Mouse (Mus musculus) MEL (cell line): ENCODE results near the gene Dcaf4. TPM values are rescaled to one million over a fixed set of nuclear protein-coding genes. Genes with fewer than 3 reads are reported as not detected.

ENCODE experiments used
- DNase-seq: peaks from one replicate; pipeline ENCODE4 v3.0.0; 2011; ENCODE audit warnings: low read depth, low spot score
- H3K27ac ChIP-seq: 2 replicates; pipeline ENCODE4 v1.5.1; 2012; ENCODE audit warnings: low read depth, mild to moderate bottlenecking, control low read depth, low read length, moderate library complexity; ENCODE audit not compliant: control insufficient read depth
- H3K27me3 ChIP-seq, 2 experiments: fragments of 150-350 bp in 1 of 2; sonication (generic) in 1 of 2; 2 replicates each; pipeline ENCODE4 v1.6.1; 2012; ENCODE audit warnings: low read length in 2 of 2, mild to moderate bottlenecking in 2 of 2, improper control_type of control experiment in 1 of 2, moderate library complexity in 1 of 2; ENCODE audit not compliant: insufficient read depth in 2 of 2, control insufficient read depth in 1 of 2
- H3K36me3 ChIP-seq, 2 experiments: 2 replicates each; pipeline ENCODE4 v1.6.1; 2012 to 2014; ENCODE audit warnings: low read length in 2 of 2, improper control_type of control experiment in 1 of 2, inconsistent platforms in 1 of 2, mild to moderate bottlenecking in 1 of 2; ENCODE audit not compliant: insufficient read depth in 2 of 2, control insufficient read depth in 1 of 2
- H3K4me1 ChIP-seq, 2 experiments: fragments of 150-350 bp in 1 of 2; sonication (generic) in 1 of 2; 2 replicates each; pipeline ENCODE4 v1.6.1; 2012; ENCODE audit warnings: low read length in 2 of 2, improper control_type of control experiment in 1 of 2, mild to moderate bottlenecking in 1 of 2; ENCODE audit not compliant: insufficient read depth in 2 of 2, control insufficient read depth in 1 of 2
- H3K4me3 ChIP-seq, 2 experiments: fragments of 150-350 bp in 1 of 2; sonication (generic) in 1 of 2; 2 replicates each; pipeline ENCODE4 v1.5.1; 2012; ENCODE audit warnings: low read depth in 2 of 2, low read length in 2 of 2, mild to moderate bottlenecking in 2 of 2, moderate library complexity in 2 of 2, control low read depth in 1 of 2, improper control_type of control experiment in 1 of 2; ENCODE audit not compliant: control insufficient read depth in 1 of 2, insufficient read depth in 1 of 2
- H3K79me2 ChIP-seq: 2 replicates; pipeline ENCODE4 v1.6.1; 2012; ENCODE audit warnings: mild to moderate bottlenecking, low read length, moderate library complexity; ENCODE audit not compliant: control insufficient read depth, poor library complexity, insufficient read depth
- H3K9ac ChIP-seq: 2 replicates; pipeline ENCODE4 v1.6.1; 2012; ENCODE audit warnings: low read depth, mild to moderate bottlenecking, control low read depth, low read length, moderate library complexity; ENCODE audit not compliant: control insufficient read depth, poor library complexity, severe bottlenecking
- H3K9me3 ChIP-seq: fragments of 150-350 bp; sonication (generic); replicated peaks from 2 replicates; pipeline ENCODE4 v1.6.1; 2012; ENCODE audit warnings: mild to moderate bottlenecking, low read length, improper control_type of control experiment, moderate library complexity; ENCODE audit not compliant: insufficient read depth
- CHD1 ChIP-seq: IDR thresholded peaks from 2 replicates; pipeline ENCODE4 v1.6.1; 2012; ENCODE audit warnings: low read depth, mild to moderate bottlenecking, inconsistent platforms, low read length, improper control_type of control experiment
- CHD2 ChIP-seq: IDR thresholded peaks from 2 replicates; pipeline ENCODE4 v1.6.1; 2011; ENCODE audit warnings: low read length, improper control_type of control experiment
- E2F4 ChIP-seq: IDR thresholded peaks from 2 replicates; pipeline ENCODE4 v1.6.1; 2011; ENCODE audit warnings: low read depth, low read length, improper control_type of control experiment, borderline replicate concordance
- ELF1 ChIP-seq: IDR thresholded peaks from 2 replicates; pipeline ENCODE4 v1.6.1; 2014; ENCODE audit warnings: low read depth, mild to moderate bottlenecking, inconsistent platforms, low read length, improper control_type of control experiment, moderate library complexity
- EP300 ChIP-seq, 2 experiments: IDR thresholded peaks; 2 replicates each; pipeline ENCODE4 v1.6.1; 2011; ENCODE audit warnings: improper control_type of control experiment in 2 of 2, low read length in 2 of 2, low read depth in 1 of 2, mild to moderate bottlenecking in 1 of 2
- MAX ChIP-seq: IDR thresholded peaks from 2 replicates; pipeline ENCODE4 v1.6.1; 2011; ENCODE audit warnings: low read length, improper control_type of control experiment
- MAZ ChIP-seq: IDR thresholded peaks from 2 replicates; pipeline ENCODE4 v1.6.1; 2012; ENCODE audit warnings: low read depth, mild to moderate bottlenecking, inconsistent platforms, low read length, improper control_type of control experiment
- MEF2A ChIP-seq: IDR thresholded peaks from 2 replicates; pipeline ENCODE4 v1.6.1; 2014; ENCODE audit warnings: low read depth, mild to moderate bottlenecking, inconsistent platforms, low read length, improper control_type of control experiment; ENCODE audit not compliant: poor library complexity, insufficient replicate concordance, severe bottlenecking; ENCODE audit errors: extremely low read depth
- MXI1 ChIP-seq: IDR thresholded peaks from 2 replicates; pipeline ENCODE4 v1.6.1; 2011; ENCODE audit warnings: mild to moderate bottlenecking, low read depth, low read length, improper control_type of control experiment
- MYB ChIP-seq: IDR thresholded peaks from 2 replicates; pipeline ENCODE4 v1.6.1; 2011; ENCODE audit warnings: mild to moderate bottlenecking, low read depth, low read length, improper control_type of control experiment
- MYC ChIP-seq: IDR thresholded peaks from 2 replicates; pipeline ENCODE4 v1.6.1; 2011; ENCODE audit warnings: low read depth, mild to moderate bottlenecking, low read length, improper control_type of control experiment, moderate library complexity
- NRF1 ChIP-seq: IDR thresholded peaks from 2 replicates; pipeline ENCODE4 v1.6.1; 2014; ENCODE audit warnings: low read depth, mild to moderate bottlenecking, inconsistent platforms, low read length, improper control_type of control experiment, moderate library complexity; ENCODE audit not compliant: poor library complexity, insufficient read depth, severe bottlenecking
- POLR2AphosphoS5 ChIP-seq: IDR thresholded peaks from 2 replicates; pipeline ENCODE4 v1.6.1; 2012; ENCODE audit warnings: low read depth, borderline replicate concordance, mild to moderate bottlenecking, inconsistent platforms, low read length, moderate library complexity, mixed read lengths
- RAD21 ChIP-seq: IDR thresholded peaks from 2 replicates; pipeline ENCODE4 v1.6.1; 2011; ENCODE audit warnings: mild to moderate bottlenecking, low read depth, low read length, improper control_type of control experiment
- SIN3A ChIP-seq: IDR thresholded peaks from 2 replicates; pipeline ENCODE4 v1.6.1; 2012; ENCODE audit warnings: low read length, improper control_type of control experiment, inconsistent platforms
- SMC3 ChIP-seq: IDR thresholded peaks from 2 replicates; pipeline ENCODE4 v1.6.1; 2011; ENCODE audit warnings: low read depth, low read length, improper control_type of control experiment
- TAL1 ChIP-seq: IDR thresholded peaks from 2 replicates; pipeline ENCODE4 v1.6.1; 2012; ENCODE audit warnings: mild to moderate bottlenecking, inconsistent platforms, low read length, moderate library complexity, mixed read lengths
- TBP ChIP-seq: IDR thresholded peaks from 2 replicates; pipeline ENCODE4 v1.8.0; 2011; ENCODE audit warnings: low read depth, low read length, improper control_type of control experiment
- TCF12 ChIP-seq: IDR thresholded peaks from 2 replicates; pipeline ENCODE4 v1.6.1; 2014; ENCODE audit warnings: low read depth, mild to moderate bottlenecking, inconsistent platforms, low read length, improper control_type of control experiment, moderate library complexity
- UBTF ChIP-seq: IDR thresholded peaks from 2 replicates; pipeline ENCODE4 v1.6.1; 2012; ENCODE audit warnings: low read depth, mild to moderate bottlenecking, inconsistent platforms, low read length, improper control_type of control experiment, moderate library complexity, borderline replicate concordance; ENCODE audit not compliant: insufficient read depth
- USF1 ChIP-seq: IDR thresholded peaks from 2 replicates; pipeline ENCODE4 v1.6.1; 2014; ENCODE audit warnings: low read depth, mild to moderate bottlenecking, inconsistent platforms, low read length, improper control_type of control experiment, moderate library complexity
- USF2 ChIP-seq, 2 experiments: IDR thresholded peaks; 2 replicates each; pipeline ENCODE4 v1.6.1; 2011 to 2012; ENCODE audit warnings: improper control_type of control experiment in 2 of 2, low read length in 2 of 2, borderline replicate concordance in 1 of 2, inconsistent platforms in 1 of 2, low read depth in 1 of 2, mild to moderate bottlenecking in 1 of 2; ENCODE audit not compliant: insufficient read depth in 1 of 2
- ZMIZ1 ChIP-seq: IDR thresholded peaks from 2 replicates; pipeline ENCODE4 v1.6.1; 2012; ENCODE audit warnings: low read depth, mild to moderate bottlenecking, inconsistent platforms, low read length, improper control_type of control experiment, moderate library complexity
- polyA plus RNA-seq, 2 experiments: library from polyadenylated mRNA; stranded (reverse) in 1 of 2; unstranded in 1 of 2; fragments of >175 nt in 1 of 2; fragments of >200 nt in 1 of 2; gene quantifications; 2 replicates each; pipeline versions ENCODE4 v1.2.1 to v1.2.4; 2012; ENCODE audit warnings: low replicate concordance in 2 of 2, low read depth in 1 of 2; ENCODE audit not compliant: insufficient read length in 2 of 2, insufficient read depth in 1 of 2, missing spikeins in 1 of 2
- total RNA-seq: library from RNA; depleted of rRNA; stranded (reverse); fragments of 300-350 nt; gene quantifications from 2 replicates; pipeline ENCODE4 v1.2.3, GENCODE M21; 2012

The Dcaf4 gene
- total and polyA plus RNA-seq, 3 experiments = 25.7 to 35.9 TPM; not detected in 1

DNA sequence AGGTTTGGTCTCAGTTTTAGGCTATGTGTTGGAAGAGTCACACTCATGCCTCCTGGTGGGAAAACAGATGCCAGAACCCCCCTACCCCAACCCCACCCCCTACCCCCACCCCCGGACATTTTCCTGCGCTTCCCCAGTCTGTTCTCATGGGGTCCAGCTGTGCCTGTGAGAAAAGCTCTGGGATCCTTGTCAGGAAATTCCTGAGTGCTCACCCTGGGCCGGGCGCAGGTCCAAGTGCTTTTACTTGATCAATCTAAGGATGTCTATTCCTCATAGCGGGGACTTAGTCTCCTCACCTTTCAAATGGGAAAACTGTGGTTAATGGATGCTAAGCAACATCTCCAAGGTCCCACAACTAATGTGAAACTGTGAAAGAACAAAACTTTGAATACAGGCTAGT lies 7.1 kb upstream of the Dcaf4 start:
- Histone ChIP-seq H3K27ac (no peak overlapping the region), H3K9ac (no peak overlapping the region), H3K79me2 (no peaks in the 10 kb centered on the region), H3K4me3 (no peak overlapping the region), H3K36me3 (peaks cover 0 to 19% of the 10 kb centered on the region in 2 experiments; a peak in 2 of 4 replicates), H3K27me3 (no peaks in the 10 kb centered on the region), H3K9me3 (no peaks in the 10 kb centered on the region), H3K4me1 (peaks cover 11 to 19% of the 10 kb centered on the region in 2 experiments)
- DNase-seq = no peak
- TF ChIP-seq CHD2 (no peak), MYB (no peak), MYC (no peak), EP300 (IDR thresholded peaks at IDR 0.05; ENCODE audit: low read depth in 1 of 2, low read length in 2 of 2) (no peak), MXI1 (no peak), UBTF (no peak), ELF1 (no peak), RAD21 (no peak), MAX (no peak), TBP (no peak), NRF1 (no peak), SMC3 (no peak), TCF12 (no peak), MAZ (no peak), CHD1 (no peak), ZMIZ1 (no peak), MEF2A (no peak), SIN3A (no peak)

DNA sequence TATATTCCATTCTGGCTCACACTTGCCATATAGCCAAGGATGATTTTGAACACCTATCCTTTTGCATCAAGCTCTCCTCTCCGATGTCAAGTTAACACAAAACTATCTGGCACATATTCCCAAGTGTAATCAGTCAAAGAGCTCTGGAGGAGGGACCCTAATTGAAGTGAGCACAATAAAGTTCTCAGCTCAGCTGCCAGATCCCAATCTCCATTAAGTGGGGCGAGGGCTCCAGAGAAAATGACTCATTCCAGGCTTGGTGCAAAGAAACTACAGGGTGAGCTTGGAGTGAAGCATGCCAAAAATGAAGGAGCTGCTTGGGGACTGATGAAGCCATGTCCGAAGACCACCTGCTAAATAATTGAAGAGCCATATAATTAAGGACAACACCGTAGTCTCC lies 6.0 kb upstream of the Dcaf4 start:
- TF ChIP-seq SIN3A = no peak
- TF ChIP-seq MYC = no peak
- TF ChIP-seq TAL1 = no peak
- TF ChIP-seq POLR2AphosphoS5 = no peak
- no peak for TF ChIP-seq E2F4
- no peak for TF ChIP-seq MYB
- no peak for TF ChIP-seq USF2 (IDR thresholded peaks at IDR 0.05; ENCODE audit: borderline replicate concordance in 1 of 2, insufficient read depth in 1 of 2, low read depth in 1 of 2, low read length in 2 of 2)
- TF ChIP-seq ZMIZ1 = no peak
- no peak for TF ChIP-seq CHD1
- no peak for TF ChIP-seq USF1
- TF ChIP-seq CHD2 = no peak
- no peak for TF ChIP-seq MEF2A
- DNase-seq = no peak
- no peaks in the 10 kb centered on the region for H3K9me3 ChIP-seq
- no peaks in the 10 kb centered on the region for H3K79me2 ChIP-seq
- peaks cover 0 to 23% of the 10 kb centered on the region in 2 experiments; a peak in 2 of 4 replicates for H3K36me3 ChIP-seq
- no peak overlapping the region for H3K4me3 ChIP-seq
- H3K9ac ChIP-seq = no peak overlapping the region
- H3K4me1 ChIP-seq = peaks cover 15 to 22% of the 10 kb centered on the region in 2 experiments
- H3K27ac ChIP-seq = no peak overlapping the region
- no peaks in the 10 kb centered on the region for H3K27me3 ChIP-seq
